Mouse (Mus musculus) frontal cortex, postnatal 14 days (tissue): Measurements from ENCODE around the gene Slc33a1.

Source experiments
- DNase-seq, 2 experiments: peaks; one replicate each; pipeline ENCODE4 v3.0.0; 2022; ENCODE audit warnings: low spot score in 2 of 2

Slc33a1 gene

DNA sequence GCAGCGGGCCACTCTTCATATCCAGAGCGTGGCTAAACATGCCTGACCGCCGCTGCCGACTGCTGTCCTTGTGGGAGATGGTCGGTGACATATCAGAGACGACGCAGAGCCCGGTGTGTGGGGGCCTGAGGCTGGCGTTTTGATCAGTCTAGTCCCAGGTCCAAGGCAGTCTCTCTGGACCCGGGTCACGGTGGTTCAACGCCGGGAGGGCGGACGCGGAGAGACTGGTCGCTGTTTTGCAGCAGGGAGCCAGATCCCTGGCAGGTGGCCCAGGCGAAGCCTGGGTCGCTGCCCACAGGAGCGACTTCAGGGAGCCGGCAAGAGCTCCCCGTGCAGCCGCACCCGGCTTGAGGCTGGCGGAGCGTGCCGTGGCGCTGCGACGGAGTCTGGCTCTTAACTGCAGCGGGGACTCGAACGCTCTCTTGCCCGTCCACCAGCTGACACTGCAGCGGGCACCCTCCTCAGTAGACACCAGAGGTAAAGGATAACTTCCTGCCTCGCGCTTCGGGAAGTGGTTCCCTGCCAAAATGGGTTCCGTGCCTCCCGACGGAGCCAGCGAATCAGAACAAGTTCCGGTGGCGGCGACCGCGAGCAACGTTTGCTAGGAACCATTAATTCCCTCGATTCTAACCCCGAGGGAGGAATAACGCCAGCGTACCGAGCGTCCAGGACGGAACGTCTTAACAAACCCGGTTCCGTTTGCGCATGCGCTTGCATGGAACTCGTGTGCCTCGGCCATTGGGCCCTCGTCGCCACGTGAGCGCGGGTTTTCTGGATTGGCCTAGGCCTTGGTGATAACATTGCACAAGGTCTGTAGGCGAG lies at the start of gene Slc33a1:
Slc33a1 (minus strand) TSS at position 669 of the 822 bp plus-strand sequence.
- DNase-seq = peak; percentile 99

DNA sequence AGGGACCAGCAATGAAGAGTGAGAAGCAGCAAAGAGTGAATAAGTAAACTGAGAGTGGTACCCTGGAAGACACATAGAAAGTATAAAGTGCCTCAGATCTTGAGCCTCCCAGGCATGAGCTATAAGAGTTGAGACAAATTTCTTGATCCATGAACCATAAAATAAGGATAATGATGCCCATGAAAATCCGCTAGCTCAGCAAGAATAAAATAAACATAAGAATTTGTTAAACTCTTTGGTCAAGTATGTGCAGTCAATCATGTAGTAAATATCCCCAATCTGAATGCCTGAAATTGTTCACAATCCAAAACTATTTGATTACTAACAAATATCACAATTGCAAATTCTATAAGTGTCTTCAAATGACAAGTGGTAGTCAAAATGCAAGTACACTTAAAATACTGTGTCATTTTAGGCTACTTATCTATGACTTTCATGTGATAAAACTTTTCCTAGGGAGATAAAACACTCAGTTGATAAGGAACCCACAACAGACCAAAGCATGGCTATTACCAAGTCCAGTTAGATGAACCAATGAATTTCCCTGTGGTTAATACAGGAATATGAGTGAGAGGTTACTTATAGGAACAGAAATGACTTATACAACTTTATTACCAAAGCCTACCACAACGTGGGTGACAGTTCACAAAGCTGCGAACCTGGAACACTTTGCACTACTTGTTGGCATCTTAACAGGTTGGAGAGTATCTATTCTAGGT lies 24.3 kb upstream of the Slc33a1 start:
- no peak for DNase-seq

DNA sequence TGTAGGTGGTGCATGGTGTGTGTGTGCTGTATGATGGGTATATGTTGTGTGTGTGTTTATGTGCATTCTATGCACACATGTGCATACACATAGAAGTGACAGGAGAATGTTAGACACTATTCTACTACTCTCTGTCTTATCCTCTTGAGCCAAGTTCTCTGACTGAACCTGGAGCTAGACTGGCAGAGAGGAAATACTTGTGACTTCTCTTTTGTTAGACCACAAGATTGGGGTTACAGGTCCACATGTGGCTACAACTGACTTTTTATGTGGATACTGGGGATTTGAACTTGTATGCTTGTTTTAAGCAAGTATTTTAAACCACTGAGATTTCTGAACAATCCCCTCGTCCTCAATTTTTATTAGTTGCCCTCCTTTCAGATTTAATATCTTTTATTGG lies 22.1 kb upstream of the Slc33a1 start:
- no peak for DNase-seq

DNA sequence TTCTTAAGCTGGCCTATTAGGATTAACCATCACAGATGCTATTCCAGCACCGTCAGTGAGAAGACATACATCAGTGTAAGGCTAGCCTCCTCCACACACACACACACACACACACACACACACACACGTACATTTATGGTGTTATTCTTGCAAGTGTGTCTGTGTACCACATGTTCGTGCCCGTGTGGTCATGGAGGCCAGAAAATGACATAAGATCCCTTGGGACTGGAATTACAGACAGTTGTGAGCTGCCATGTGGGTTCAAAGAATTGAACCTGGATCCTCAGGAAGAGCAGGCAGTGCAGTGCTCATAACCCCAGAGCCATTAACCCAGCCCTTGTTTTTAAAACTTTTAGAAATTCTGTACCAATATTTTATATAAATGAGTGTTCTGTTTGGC lies 13.3 kb upstream of the Slc33a1 start:
- no peak for DNase-seq

DNA sequence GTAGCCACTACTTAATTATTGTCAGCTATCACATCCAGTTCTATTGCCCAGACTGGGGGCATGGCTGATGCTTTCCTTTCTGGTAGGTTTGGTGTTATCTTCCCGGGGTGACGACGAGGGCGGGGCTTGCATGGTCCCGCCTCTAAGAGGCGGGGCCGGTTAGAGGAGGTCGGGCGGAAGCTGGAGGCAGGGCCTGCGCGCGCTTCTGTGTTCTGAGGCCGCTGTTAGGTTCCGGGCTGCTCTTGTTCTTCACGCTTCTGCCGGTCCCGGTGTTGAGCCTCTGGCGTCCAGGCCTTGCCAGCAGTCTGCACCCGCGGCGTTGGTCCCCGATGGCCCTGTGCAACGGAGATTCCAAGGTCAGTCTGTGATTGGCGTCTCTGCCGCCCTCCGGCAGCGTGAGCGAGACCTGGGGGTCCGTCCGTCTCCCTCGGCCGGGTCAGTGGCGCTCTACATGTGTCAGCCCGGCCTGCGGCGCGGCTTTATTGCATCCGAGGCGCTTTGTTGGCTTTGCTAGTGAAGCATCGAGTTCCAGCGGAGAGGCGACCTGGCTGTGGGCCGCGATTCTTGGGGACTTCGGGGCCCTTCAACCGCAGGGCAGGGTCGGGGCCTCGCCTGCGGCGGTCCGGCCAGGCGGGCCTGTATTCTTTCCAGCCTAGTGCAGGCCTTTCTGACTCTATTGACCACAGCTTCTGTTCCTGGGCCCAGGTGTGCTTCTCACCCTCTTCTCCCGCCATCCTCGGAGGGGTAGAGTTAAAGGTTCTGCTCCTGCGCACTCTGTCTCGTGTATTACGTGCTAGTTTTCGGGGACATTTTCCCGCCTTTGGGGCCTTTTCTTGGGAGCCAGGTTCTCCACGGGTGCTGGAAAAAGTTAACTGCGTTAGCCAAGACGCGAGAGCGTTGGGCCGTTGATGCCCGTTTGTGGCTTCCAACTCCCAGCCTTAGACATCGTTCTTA lies 11.7 kb upstream of the Slc33a1 start, which contains the start of gene Gmps:
Gmps (plus strand) TSS at position 152 of the 954 bp plus-strand sequence.
- DNase-seq = peak; percentile 84 to 90

DNA sequence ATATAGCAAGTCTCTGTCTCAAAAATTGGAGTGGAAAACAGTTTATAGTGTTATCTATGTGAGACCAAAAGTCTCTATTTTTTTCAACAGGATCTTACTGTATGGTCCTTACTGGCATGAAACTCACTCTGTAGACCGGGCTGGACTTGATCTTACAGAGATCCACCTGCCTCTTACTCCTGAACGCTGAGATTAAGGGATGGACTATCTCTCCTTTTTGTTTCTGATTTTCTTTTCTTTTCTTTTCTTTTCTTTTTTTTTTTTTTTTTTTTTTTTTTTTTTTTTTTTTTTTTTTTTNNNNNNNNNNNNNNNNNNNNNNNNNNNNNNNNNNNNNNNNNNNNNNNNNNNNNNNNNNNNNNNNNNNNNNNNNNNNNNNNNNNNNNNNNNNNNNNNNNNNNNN lies 1.4 kb upstream of the Slc33a1 start:
- DNase-seq = no peak

DNA sequence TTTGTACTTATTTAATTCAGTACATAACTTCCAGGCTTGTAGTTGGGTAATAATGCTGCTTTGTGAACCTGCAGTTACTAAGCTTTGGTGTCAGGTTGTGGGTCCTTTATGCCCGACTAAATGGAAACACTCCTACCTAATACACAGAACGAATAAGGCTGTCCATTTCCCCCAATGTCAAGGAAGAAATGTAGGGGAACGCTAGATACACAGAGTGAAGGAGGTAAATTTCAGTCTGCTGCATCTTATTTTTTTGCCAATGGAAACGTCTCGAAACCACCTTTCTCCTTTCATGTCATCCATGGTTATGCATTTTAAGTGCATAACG lies 318 bp upstream of the Slc33a1 start:
- DNase-seq = no peak

DNA sequence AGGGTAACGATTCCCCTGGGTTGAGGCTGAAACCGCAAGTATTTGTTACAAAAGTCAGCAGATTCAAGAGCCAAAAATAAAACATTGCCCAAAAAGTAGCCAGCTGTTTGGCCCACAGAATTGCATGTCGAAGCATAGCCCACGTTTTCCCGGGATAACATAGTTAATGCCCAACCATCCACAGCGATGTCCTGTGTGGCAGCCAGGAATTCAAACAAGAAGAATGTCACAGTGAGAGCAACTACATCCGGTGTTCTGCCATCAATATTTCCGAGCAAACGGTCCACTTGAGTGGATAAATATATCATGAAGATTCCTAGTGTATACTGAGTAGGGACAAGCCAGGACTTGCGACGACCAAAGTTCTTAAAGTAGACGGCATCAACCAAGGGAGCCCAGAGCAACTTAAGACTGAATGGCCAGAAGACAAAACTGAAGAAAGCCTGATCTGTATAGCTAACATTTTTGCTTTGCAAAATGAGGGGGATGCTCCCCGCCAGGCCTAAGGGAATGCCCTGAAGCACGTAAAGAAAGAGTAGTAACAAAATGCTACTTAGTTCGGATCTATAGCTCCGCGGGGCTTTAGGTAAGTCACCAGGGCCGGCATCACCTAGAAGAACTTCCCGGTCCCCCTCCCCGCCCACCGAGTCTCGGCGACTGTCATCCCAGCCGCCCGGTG lies 1.0 kb downstream of the Slc33a1 start:
- DNase-seq = no peak

DNA sequence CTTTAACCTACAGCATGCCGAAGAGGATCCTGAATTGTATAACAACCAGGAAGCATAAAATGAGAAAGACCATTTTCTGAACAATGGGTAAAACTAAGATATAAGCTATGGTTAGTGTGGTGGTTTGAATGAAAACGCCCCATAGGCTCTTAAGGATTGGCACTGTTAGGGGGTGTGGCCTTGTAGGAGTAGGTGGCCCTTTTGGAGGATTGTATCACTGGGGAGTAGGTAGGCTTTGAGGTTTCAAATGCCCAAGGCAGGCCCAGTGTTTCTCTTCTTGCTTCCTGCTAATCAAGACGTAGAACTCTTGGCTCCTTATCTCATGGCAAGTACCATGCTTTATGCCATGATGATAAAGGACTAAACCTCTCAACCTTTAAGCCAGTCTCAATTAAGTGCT lies 14.7 kb downstream of the Slc33a1 start:
- no peak for DNase-seq

DNA sequence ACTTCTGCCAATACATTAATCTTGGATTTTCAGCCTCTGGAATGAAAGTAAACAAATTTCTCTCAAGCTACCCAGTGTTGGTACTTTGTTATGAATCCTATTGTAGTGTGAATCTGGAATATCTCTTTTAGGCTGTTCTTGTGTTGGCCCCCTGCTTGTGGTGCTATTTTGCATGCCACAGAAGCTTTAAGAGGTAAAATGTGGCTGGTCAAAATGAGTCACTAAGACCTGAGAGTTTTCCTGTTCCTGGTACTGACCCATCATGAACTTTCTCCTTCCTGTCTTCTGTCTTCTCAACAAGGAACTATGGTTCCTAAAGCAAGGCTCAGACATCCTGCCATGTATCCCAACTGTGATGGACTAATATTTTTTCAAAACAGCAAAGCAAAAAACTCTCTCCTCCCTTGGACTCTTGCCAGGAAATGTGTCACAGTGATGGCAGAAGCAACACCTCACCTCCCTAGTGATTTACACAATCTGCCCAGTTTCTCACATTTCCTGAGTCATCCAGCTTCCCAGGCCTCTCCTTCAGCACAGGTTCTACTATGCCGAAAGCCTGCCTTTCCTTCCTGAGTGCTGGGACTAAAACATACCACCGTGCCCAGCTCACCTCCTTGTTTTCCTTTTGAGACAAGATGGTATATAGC lies 23.2 kb downstream of the Slc33a1 start:
- peak in 1 of 2 experiments; percentile 10 for DNase-seq

DNA sequence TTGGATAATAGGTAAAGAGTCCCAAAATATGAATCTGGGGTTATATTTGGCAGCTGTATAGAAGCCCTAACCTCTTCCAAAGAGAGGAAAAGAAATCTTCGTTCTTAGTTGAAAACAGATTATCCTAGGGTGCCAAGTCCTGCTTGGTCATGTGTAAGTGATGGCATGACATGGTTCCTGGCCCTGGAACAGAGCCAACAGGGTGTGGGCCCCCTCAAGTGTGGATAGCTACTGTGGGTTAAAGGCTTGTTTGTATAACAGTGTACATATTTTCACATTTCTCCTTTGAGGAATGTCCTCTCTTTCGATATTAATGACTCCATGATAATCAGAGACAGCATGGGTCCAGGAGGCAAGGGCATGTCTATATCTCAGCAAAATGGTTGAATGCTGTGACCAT lies 25.6 kb downstream of the Slc33a1 start:
- DNase-seq = no peak

DNA sequence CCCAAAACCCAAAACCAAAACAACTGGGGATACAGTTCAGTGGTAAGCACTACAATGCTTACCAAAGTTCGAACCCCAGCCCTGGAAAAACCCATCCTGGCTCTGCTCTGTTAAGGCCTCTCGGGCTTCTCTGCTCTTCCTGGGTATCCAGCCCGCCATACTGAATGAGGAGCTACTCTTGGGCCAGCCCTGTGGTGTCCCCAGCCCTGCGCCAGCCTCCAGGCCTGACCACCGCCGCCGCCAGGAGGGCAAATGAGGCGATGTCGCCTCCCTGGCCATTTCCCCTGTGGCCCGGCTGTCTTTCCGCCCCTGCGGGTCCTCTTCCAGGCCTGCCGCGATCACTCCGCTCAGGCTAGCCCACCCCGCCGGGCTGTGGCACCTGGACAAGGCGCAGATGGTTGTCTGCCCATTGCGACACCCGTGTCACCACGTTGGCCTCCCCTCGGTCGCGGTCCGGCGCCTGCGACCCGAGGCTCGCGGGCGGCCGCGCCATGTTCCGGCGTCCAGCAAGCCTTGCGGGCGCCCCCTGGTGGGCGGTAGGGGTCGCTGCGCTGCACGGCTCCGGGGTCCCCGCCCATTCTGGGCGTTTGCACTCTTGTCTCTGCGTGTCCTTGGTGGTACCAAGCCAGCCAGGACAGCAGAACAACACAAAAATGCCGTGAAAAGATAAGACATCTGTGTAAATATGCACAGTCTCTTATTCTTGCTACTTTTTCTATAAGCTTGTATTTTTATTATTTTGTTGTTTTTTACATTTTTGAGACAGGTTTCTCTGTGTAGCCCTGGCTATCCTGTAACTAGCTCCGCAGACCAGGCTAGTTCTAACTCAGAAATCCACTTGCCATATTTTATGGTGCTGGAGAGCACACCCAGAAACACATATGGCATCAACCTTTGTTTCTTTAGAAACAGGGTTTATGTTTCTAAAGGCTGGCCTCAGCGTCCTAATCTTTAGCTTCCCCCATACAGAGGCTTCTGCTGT lies 35.4 kb downstream of the Slc33a1 start, which contains the start of gene E130311K13Rik:
E130311K13Rik (minus strand) TSS at position 595 of the 982 bp plus-strand sequence.
- peak; percentile 61 to 86 for DNase-seq

DNA sequence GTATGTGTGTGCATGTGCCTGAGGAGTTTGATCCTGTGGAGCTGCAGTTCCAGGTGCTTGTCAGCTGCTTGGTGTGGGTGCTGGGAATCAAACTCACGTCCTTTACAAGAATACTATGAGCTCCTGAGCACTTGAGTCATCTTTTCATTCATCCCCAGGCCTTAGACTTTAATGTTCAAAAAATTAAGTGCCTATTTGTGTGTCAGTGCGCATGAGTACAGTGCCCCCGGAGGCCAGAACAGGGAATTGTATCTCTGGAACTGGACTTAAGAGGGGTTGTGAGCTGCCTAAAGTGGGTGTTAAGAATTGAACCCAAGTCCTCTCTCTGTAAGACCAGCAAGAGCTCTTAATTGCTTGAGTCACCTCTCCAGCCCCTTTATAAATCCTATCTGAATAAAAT lies 44.9 kb downstream of the Slc33a1 start:
- no peak for DNase-seq

DNA sequence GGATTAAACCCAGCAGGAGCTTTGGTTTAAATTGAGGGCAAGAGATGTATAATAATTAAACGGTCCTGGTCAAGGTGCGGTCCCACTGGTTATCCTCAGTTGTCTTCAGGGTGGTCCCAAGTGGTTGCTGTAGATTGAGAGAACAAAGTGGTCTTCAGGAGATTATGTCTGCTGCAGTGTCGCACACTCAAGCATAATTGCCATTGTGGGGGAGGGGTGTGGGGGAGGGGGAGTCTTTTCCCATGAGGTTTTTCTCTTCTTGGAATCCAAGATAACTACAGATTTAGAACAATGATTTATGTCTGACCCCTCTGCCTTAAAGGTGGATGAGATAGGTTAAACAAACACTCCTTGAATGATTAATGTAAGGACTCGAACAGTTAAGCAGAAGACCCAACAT lies 54.3 kb downstream of the Slc33a1 start:
- no peak for DNase-seq

DNA sequence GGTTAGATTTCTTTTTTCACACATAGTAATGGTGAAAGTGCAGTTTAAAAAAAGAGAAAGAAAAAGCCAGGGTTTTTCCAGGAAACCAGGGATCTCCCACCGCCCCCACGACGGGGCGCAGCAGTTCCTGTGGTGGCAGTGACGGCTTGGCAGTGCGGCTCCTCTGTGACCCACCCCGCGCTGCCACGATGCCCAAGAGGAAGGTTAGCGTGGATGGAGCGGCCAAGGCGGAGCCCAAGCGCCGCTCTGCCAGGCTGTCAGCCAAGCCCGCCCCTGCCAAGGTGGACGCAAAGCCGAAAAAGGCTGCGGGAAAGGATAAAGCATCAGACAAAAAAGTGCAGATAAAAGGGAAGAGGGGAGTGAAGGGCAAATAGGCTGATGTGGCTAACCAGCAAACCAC lies 59.3 kb downstream of the Slc33a1 start:
- no peak for DNase-seq

DNA sequence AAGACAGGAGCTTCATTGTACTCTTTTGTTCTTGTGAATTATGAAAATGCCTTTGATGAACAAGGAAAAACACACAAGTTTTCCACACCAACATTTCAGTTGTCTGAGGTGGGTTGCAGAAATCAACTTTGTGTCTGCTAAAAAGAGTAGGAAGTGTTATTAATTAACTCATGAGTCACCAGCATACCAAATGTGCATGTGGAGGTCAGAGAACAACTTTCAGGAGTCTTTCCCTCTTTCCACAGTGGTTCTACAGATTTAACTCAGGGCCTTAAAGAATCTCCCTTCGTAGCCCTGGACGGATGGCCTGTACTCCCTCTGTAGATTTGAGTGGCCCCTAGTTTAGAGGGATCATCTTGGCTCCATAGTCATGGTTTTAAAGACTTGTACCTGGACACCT lies 60.4 kb downstream of the Slc33a1 start:
- DNase-seq = no peak

DNA sequence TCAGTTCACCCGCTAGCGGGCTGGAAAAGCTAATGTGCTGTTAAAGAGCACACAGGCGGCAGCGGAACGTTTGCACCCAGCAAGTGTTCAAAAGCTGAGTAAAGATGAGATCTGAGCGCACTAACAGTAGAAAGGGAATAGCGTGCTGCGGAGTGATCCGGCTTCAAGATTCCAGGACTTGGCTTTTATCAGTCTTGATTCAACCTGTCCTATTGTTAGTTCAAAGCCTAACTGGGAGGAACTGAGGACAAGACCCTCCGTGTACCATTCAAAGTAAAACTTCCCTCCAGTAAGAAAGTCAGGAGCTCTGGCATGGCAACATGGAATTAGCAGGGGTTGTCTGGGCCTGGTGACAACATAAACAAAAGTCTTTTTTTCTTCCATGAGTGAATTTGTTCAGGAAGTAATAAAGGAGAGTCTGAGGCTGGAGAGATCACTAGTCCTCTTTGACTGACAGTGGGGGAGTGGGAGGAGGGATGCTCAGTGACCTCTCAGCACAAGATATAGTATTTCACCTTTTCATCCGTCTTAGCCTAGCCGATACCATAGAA lies 64.5 kb downstream of the Slc33a1 start:
- no peak for DNase-seq

DNA sequence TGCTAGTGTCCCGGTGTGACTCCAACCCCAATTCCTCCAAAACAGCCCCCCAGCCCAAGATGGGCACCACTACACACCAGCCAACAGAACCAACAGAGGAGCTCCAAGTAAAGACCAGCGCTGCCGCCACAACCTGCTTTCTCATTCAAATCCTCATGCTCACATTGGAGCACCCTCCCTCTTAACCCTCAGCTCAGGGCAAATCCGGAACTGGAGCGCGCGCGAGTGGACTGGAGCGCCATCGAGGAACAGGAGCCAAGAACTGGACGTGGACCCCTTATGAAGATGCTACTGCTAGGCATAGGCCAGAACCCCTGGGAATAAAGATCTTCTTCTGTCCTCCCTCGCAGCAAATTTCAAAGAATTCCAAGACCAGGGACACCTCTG lies 65.3 kb downstream of the Slc33a1 start, which contains the start of gene Plch1:
Plch1 (minus strand) TSS at position 164 of the 387 bp plus-strand sequence.
- peak; percentile 15 to 35 for DNase-seq

DNA sequence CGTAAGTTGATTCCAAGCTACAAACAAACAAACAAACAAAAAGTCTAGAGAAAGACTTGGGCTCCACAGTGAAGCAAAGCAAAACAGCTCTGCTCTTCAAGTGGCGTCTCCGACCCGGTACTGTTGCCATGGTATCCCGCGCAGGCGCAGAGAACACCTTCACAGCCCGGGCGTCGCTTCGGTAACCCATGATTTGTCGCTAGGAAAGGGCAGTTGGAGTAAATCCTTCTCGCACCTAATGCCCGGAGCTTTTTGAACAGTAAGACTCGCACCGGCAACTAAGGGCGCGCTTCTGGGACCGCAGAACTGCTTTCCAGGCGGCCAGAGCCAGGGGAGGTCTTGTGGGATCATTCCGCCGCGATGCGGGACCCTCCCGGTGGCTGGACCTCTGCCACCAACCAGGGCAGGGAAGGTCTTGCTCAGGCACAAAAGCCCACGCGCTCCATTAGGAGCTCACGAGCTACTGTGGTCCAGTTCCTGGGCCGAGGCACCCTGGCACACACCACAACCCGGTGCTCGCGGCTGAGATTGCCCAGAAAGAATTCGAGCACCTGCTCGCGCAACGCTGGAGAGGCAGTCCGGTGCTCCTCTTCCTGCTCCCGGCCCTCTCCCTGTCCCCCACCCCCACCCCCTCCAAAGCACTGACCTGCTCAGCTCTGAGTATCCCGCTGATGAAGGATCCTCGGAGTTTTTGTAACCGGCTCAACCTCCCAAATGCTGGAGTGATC lies 65.8 kb downstream of the Slc33a1 start:
- peak; percentile 58 to 72 for DNase-seq
